Mouse (Mus musculus) left cerebral cortex, postnatal 36 days (tissue): ENCODE data around the gene Plcg2. TPM values are rescaled to one million over a fixed set of nuclear protein-coding genes. Genes with fewer than 3 reads are reported as not detected.

ENCODE experiments used
- DNase-seq, 2 experiments: peaks; one replicate each; pipeline ENCODE4 v3.0.0; 2021 to 2022; ENCODE audit warnings: low spot score in 2 of 2, mixed read lengths in 1 of 2
- intact Hi-C: fragments of 180-260 bp; cut with DNase I; formaldehyde crosslinking; loops from one replicate; pipeline ENCODE4 v1.15.1; 2025
- total RNA-seq, 2 experiments: library from RNA; stranded (reverse); gene quantifications; 2 replicates each; pipeline ENCODE4 v1.2.3; 2021

The Plcg2 gene
- total RNA-seq, 2 experiments from 2014 or later, result 2.6 to 2.8 TPM

GRCm38 (mm10) chr8:117604671-117605070 is 106.6 kb downstream of the Plcg2 start:
- intact Hi-C loops, result no loop called here

GRCm38 (mm10) chr8:117605201-117605600 is 107.1 kb downstream of the Plcg2 start:
- no peak for DNase-seq
- intact Hi-C loops, result no loop called here

More at GRCm38 (mm10) chr8:117604671-117605070, 106.6 kb downstream of the Plcg2 start:
- DNase-seq, result no peak

- DNase-seq, result no peak
- intact Hi-C loops, result no loop called here
Measured at GRCm38 (mm10) chr8:117610506-117610905, 112.4 kb downstream of the Plcg2 start.

- intact Hi-C loops, result no loop called here
- DNase-seq, result no peak
Measured at GRCm38 (mm10) chr8:117612861-117613260, 114.8 kb downstream of the Plcg2 start.

GRCm38 (mm10) chr8:117626040-117626838 is 128.1 kb downstream of the Plcg2 start:
- peak; percentile 37 to 49 for DNase-seq
- intact Hi-C loops, result loop anchor here (5.0 kb wide), 1 partner anchor 241 kb away; no protein-coding TSS in a partner anchor

- DNase-seq, result no peak
- intact Hi-C loops, result loop anchor here (5.0 kb wide), 1 partner anchor 240 kb away; no protein-coding TSS in a partner anchor
Measured at GRCm38 (mm10) chr8:117627096-117627495, 129.0 kb downstream of the Plcg2 start.

- DNase-seq, result no peak
- intact Hi-C loops, result no loop called here
Measured at GRCm38 (mm10) chr8:117632532-117632931, 134.4 kb downstream of the Plcg2 start.

- no peak for DNase-seq
- intact Hi-C loops, result no loop called here
Measured at GRCm38 (mm10) chr8:117634406-117634805, 136.3 kb downstream of the Plcg2 start.

GRCm38 (mm10) chr8:117637462-117637861 is 139.4 kb downstream of the Plcg2 start:
- DNase-seq, result no peak
- intact Hi-C loops, result no loop called here

GRCm38 (mm10) chr8:117639631-117640030 is 141.5 kb downstream of the Plcg2 start:
- intact Hi-C loops, result loop anchor here (10.0 kb wide), 1 partner anchor 1655 kb away; no protein-coding TSS in a partner anchor
- no peak for DNase-seq

- intact Hi-C loops, result loop anchor here (10.0 kb wide), 1 partner anchor 1649 kb away; no protein-coding TSS in a partner anchor
- no peak for DNase-seq
Measured at GRCm38 (mm10) chr8:117645486-117645885, 147.4 kb downstream of the Plcg2 start.

GRCm38 (mm10) chr8:117646020-117646419 is 147.9 kb downstream of the Plcg2 start:
- intact Hi-C loops, result loop anchor here (10.0 kb wide), 1 partner anchor 1649 kb away; no protein-coding TSS in a partner anchor

GRCm38 (mm10) chr8:117646440-117646839 is 148.3 kb downstream of the Plcg2 start:
- intact Hi-C loops, result loop anchor here (10.0 kb wide), 1 partner anchor 1648 kb away; no protein-coding TSS in a partner anchor
- DNase-seq, result no peak

More at GRCm38 (mm10) chr8:117646020-117646419, 147.9 kb downstream of the Plcg2 start:
- DNase-seq, result peak; percentile 32 to 46

GRCm38 (mm10) chr8:117652318-117652717 is 154.2 kb downstream of the Plcg2 start:
- intact Hi-C loops, result no loop called here
- no peak for DNase-seq

- DNase-seq, result no peak
- intact Hi-C loops, result no loop called here
Measured at GRCm38 (mm10) chr8:117658990-117659389, 160.9 kb downstream of the Plcg2 start.

- DNase-seq, result peak; percentile 5 to 15
Measured at GRCm38 (mm10) chr8:117660358-117661031, 162.4 kb downstream of the Plcg2 start.

GRCm38 (mm10) chr8:117667349-117668124 is 169.4 kb downstream of the Plcg2 start:
- DNase-seq, result no peak
- intact Hi-C loops, result no loop called here

More at GRCm38 (mm10) chr8:117660358-117661031, 162.4 kb downstream of the Plcg2 start:
- intact Hi-C loops, result no loop called here

- intact Hi-C loops, result no loop called here
- no peak for DNase-seq
Measured at GRCm38 (mm10) chr8:117670461-117670860, 172.4 kb downstream of the Plcg2 start.

GRCm38 (mm10) chr8:117672558-117672957 is 174.5 kb downstream of the Plcg2 start:
- intact Hi-C loops, result no loop called here
- DNase-seq, result no peak

GRCm38 (mm10) chr8:117673430-117673830 is 175.3 kb downstream of the Plcg2 start, which contains the start of gene Sdr42e1:
Gene Sdr42e1, minus strand, starts transcription at chr8:117673689.
- DNase-seq, result peak; percentile 39 to 46
- intact Hi-C loops, result no loop called here
